Mouse (Mus musculus) frontal cortex, postnatal 10 days (tissue): ENCODE data around the gene Ucn.

Source experiments
- DNase-seq, 2 experiments: peaks; one replicate each; pipeline ENCODE4 v3.0.0; 2022; ENCODE audit warnings: low spot score in 2 of 2, mixed read lengths in 1 of 2

Ucn gene

GRCm38 (mm10) chr5:31138241-31138967, at the start of gene Ucn:
Gene Ucn (minus strand): TSS chr5:31138829.
- no peak for DNase-seq

GRCm38 (mm10) chr5:31183678-31184077, 45.0 kb upstream of the Ucn start:
- no peak for DNase-seq

GRCm38 (mm10) chr5:31181183-31181770, 42.6 kb upstream of the Ucn start:
- DNase-seq: no peak

GRCm38 (mm10) chr5:31179766-31180630, 41.4 kb upstream of the Ucn start, which contains the start of the genes Gm29609 and Gtf3c2:
Gene Gm29609 (minus strand): TSS chr5:31179911.
Gene Gtf3c2 (minus strand): TSS chr5:31180144.
- peak; percentile 95 for DNase-seq

GRCm38 (mm10) chr5:31179301-31179765, 40.7 kb upstream of the Ucn start:
- DNase-seq: peak in 1 of 2 experiments; percentile 53

GRCm38 (mm10) chr5:31168630-31169029, 30.0 kb upstream of the Ucn start:
- DNase-seq: no peak

- no peak for DNase-seq
Measured at GRCm38 (mm10) chr5:31164878-31165277, 26.2 kb upstream of the Ucn start.

GRCm38 (mm10) chr5:31162462-31162861, 23.8 kb upstream of the Ucn start:
- no peak for DNase-seq

- peak; percentile 76 to 77 for DNase-seq
Measured at GRCm38 (mm10) chr5:31154152-31154553, 15.5 kb upstream of the Ucn start, which contains the start of gene Mpv17. Gene Mpv17 (minus strand): TSS chr5:31154251.

GRCm38 (mm10) chr5:31153516-31154151, 15.0 kb upstream of the Ucn start:
- DNase-seq: no peak

- no peak for DNase-seq
Measured at GRCm38 (mm10) chr5:31151746-31152145, 13.1 kb upstream of the Ucn start.

GRCm38 (mm10) chr5:31149781-31150180, 11.2 kb upstream of the Ucn start:
- DNase-seq: no peak

GRCm38 (mm10) chr5:31138968-31139425, 368 bp upstream of the Ucn start:
- no peak for DNase-seq

GRCm38 (mm10) chr5:31137658-31138057, 971 bp downstream of the Ucn start:
- DNase-seq: no peak

GRCm38 (mm10) chr5:31136730-31137424, 1.8 kb downstream of the Ucn start:
- no peak for DNase-seq

- no peak for DNase-seq
Measured at GRCm38 (mm10) chr5:31126050-31126449, 12.6 kb downstream of the Ucn start.

- no peak for DNase-seq
Measured at GRCm38 (mm10) chr5:31123481-31123880, 15.1 kb downstream of the Ucn start.

- peak in 1 of 2 experiments; percentile 27 for DNase-seq
Measured at GRCm38 (mm10) chr5:31121111-31121510, 17.5 kb downstream of the Ucn start.

GRCm38 (mm10) chr5:31116912-31117311, 21.7 kb downstream of the Ucn start:
- no peak for DNase-seq

GRCm38 (mm10) chr5:31116354-31116753, 22.3 kb downstream of the Ucn start, which contains the start of gene Trim54:
Gene Trim54 (plus strand): TSS chr5:31116712.
- DNase-seq: no peak

GRCm38 (mm10) chr5:31110781-31111180, 27.8 kb downstream of the Ucn start:
- no peak for DNase-seq
